Mouse (Mus musculus) heart, embryonic 14.5 days (tissue): ENCODE data around the gene Rapgefl1. TPM values are rescaled to one million over a fixed set of nuclear protein-coding genes. Genes with fewer than 3 reads are reported as not detected.

Source experiments
- ATAC-seq: fragments of 200-750 bp; cut with Nextera tagmentation; 2 replicates; pipeline ENCODE4 v1.8.0; 2017; ENCODE audit warnings: low read depth, moderate TSS enrichment; ENCODE audit not compliant: insufficient number of reproducible peaks, insufficient read depth, low FRiP score
- H3K27ac ChIP-seq, 2 experiments: fragments of 200-500 bp in 1 of 2; fragments of 300-500 bp in 1 of 2; sonication (generic) in 1 of 2; replicated peaks in 1 of 2; 2 replicates each; pipeline ENCODE4 v1.5.1; 2012 to 2014; ENCODE audit warnings: low read depth in 2 of 2, low read length in 2 of 2, control low read depth in 1 of 2, mild to moderate bottlenecking in 1 of 2, mixed read lengths in 1 of 2; ENCODE audit not compliant: control insufficient read depth in 1 of 2, insufficient read depth in 1 of 2
- H3K27me3 ChIP-seq: fragments of 300-500 bp; sonication (generic); 2 replicates; pipeline ENCODE4 v1.6.1; 2014; ENCODE audit warnings: mild to moderate bottlenecking, low read length, control low read depth; ENCODE audit not compliant: control insufficient read depth, insufficient read depth
- H3K36me3 ChIP-seq: fragments of 300-500 bp; sonication (generic); 2 replicates; pipeline ENCODE4 v1.6.1; 2014; ENCODE audit warnings: mild to moderate bottlenecking, control low read depth, low read length, mixed read lengths; ENCODE audit not compliant: control insufficient read depth, insufficient read depth
- H3K4me1 ChIP-seq, 2 experiments: fragments of 200-500 bp in 1 of 2; fragments of 300-500 bp in 1 of 2; sonication (generic) in 1 of 2; 2 replicates each; pipeline ENCODE4 v1.6.1; 2012 to 2014; ENCODE audit warnings: low read length in 2 of 2, control low read depth in 1 of 2, mixed read lengths in 1 of 2; ENCODE audit not compliant: control insufficient read depth in 2 of 2, insufficient read depth in 2 of 2
- H3K4me2 ChIP-seq: fragments of 300-500 bp; sonication (generic); 2 replicates; pipeline ENCODE4 v1.6.1; 2014; ENCODE audit warnings: mild to moderate bottlenecking, low read length
- H3K4me3 ChIP-seq, 2 experiments: fragments of 200-500 bp in 1 of 2; fragments of 300-500 bp in 1 of 2; sonication (generic) in 1 of 2; 2 replicates each; pipeline ENCODE4 v1.5.1; 2012 to 2014; ENCODE audit warnings: low read length in 2 of 2, mild to moderate bottlenecking in 2 of 2, control low read depth in 1 of 2, low read depth in 1 of 2, moderate library complexity in 1 of 2; ENCODE audit not compliant: control insufficient read depth in 1 of 2, insufficient read depth in 1 of 2
- H3K9ac ChIP-seq: fragments of 300-500 bp; sonication (generic); 2 replicates; pipeline ENCODE4 v1.6.1; 2014; ENCODE audit warnings: mild to moderate bottlenecking, low read length
- H3K9me3 ChIP-seq: fragments of 300-500 bp; sonication (generic); 2 replicates; pipeline ENCODE4 v1.6.1; 2016; ENCODE audit warnings: low read length, control low read depth; ENCODE audit not compliant: control insufficient read depth
- WGBS: fragments of 180-500 bp; shearing (Covaris S2); extraction: QIAGEN DNeasy Blood & Tissue Kit; methylation state at CpG from one replicate; pipeline ENCODE4 v1.1.7; 2014; 5-methylcytosine and 5-hydroxymethylcytosine counted together
- polyA plus RNA-seq: library from polyadenylated mRNA; unstranded; fragments of >200 nt; fragmentation: Nextera tagmentation; extraction: Ambion mirVana; gene quantifications from 2 replicates; pipeline ENCODE4 v1.2.1, GENCODE M21; 2014

Gene Rapgefl1
- polyA plus RNA-seq, 1 experiment from 2014 or later: 0.95 TPM

- peak overlapping the region; percentile 84 for H3K4me2 ChIP-seq
- peaks cover 2 to 7% of the 10 kb centered on the region in 2 experiments; a peak in 3 of 4 replicates for H3K4me1 ChIP-seq
- no peaks in the 10 kb centered on the region for H3K27me3 ChIP-seq
- no peaks in the 10 kb centered on the region for H3K9me3 ChIP-seq
- H3K27ac ChIP-seq: peak overlapping the region; percentile 86 to 91
- H3K36me3 ChIP-seq: peaks cover 30% of the 10 kb centered on the region
- WGBS: under 1% methylated on average over 37 of the region's 39 CpGs
- H3K9ac ChIP-seq: peak overlapping the region; percentile 86
- H3K4me3 ChIP-seq: peak overlapping the region; percentile 72 to 94
- ATAC-seq: peak; percentile 58
Observed at GRCm38 (mm10) chr11:98863751-98864429, 27.3 kb downstream of the Rapgefl1 start.

- no peak overlapping the region for H3K9ac ChIP-seq
- no peaks in the 10 kb centered on the region for H3K9me3 ChIP-seq
- H3K4me2 ChIP-seq: no peak overlapping the region
- H3K27me3 ChIP-seq: no peaks in the 10 kb centered on the region
- 83% methylated on average over 12 of the region's 12 CpGs for WGBS
- H3K36me3 ChIP-seq: peaks cover 41% of the 10 kb centered on the region
- H3K4me3 ChIP-seq: no peak overlapping the region
- no peak for ATAC-seq
- no peak overlapping the region for H3K27ac ChIP-seq
- H3K4me1 ChIP-seq: peaks cover 5 to 23% of the 10 kb centered on the region in 2 experiments
Observed at GRCm38 (mm10) chr11:98867293-98867692, 30.7 kb downstream of the Rapgefl1 start.

GRCm38 (mm10) chr11:98869906-98870305 lies 33.3 kb downstream of the Rapgefl1 start:
- H3K27me3 ChIP-seq: no peaks in the 10 kb centered on the region
- H3K4me3 ChIP-seq: no peak overlapping the region
- no peak for ATAC-seq
- H3K36me3 ChIP-seq: peaks cover 46% of the 10 kb centered on the region
- no peak overlapping the region for H3K27ac ChIP-seq
- peaks cover 4 to 25% of the 10 kb centered on the region in 2 experiments; a peak in 3 of 4 replicates for H3K4me1 ChIP-seq
- H3K9me3 ChIP-seq: no peaks in the 10 kb centered on the region
- H3K4me2 ChIP-seq: no peak overlapping the region
- H3K9ac ChIP-seq: no peak overlapping the region
- 92% methylated on average over 8 of the region's 8 CpGs for WGBS

- Histone ChIP-seq H3K9ac (no peak overlapping the region), H3K4me3 (no peak overlapping the region), H3K4me2 (no peak overlapping the region), H3K27ac (no peak overlapping the region), H3K4me1 (peaks cover 4 to 25% of the 10 kb centered on the region in 2 experiments; a peak in 3 of 4 replicates), H3K9me3 (no peaks in the 10 kb centered on the region), H3K36me3 (peaks cover 51% of the 10 kb centered on the region), H3K27me3 (no peaks in the 10 kb centered on the region)
- 74% methylated on average over 5 of the region's 5 CpGs for WGBS
- ATAC-seq: no peak
Observed at GRCm38 (mm10) chr11:98870791-98871190, 34.2 kb downstream of the Rapgefl1 start.

- H3K27me3 ChIP-seq: no peaks in the 10 kb centered on the region
- no peak for ATAC-seq
- no peaks in the 10 kb centered on the region for H3K9me3 ChIP-seq
- H3K4me1 ChIP-seq: peaks cover 4 to 25% of the 10 kb centered on the region in 2 experiments; a peak in 3 of 4 replicates
- no peak overlapping the region for H3K4me3 ChIP-seq
- peak overlapping the region; percentile 62 to 73 for H3K27ac ChIP-seq
- H3K36me3 ChIP-seq: peaks cover 44% of the 10 kb centered on the region
- 52% methylated on average over 4 of the region's 4 CpGs for WGBS
- H3K9ac ChIP-seq: no peak overlapping the region
- H3K4me2 ChIP-seq: peak overlapping the region; percentile 3
Observed at GRCm38 (mm10) chr11:98871416-98871815, 34.8 kb downstream of the Rapgefl1 start.

DNA sequence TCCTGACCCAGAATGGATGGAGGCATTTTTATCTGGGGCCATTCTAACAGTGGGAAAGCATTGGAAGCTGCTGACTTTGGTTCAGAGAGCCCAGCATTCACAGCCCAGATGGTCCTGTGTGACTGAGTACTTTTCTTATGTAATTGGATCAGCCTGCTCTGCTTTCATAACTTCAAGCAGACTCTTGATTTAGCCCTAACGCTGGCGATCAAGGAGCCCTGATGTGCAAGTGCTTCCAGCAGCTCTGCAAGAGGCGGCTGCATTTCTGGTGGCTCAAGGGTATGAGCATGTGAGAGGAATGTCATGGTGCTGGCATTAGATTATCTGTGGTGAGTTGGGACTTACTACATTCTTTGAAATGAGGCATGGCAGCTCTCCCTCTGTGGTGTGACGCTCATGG lies 35.5 kb downstream of the Rapgefl1 start:
- 0 out of 2 replicates have a peak, but pooled peaks have one; percentile 13 for ATAC-seq
- Histone ChIP-seq H3K36me3 (peaks cover 39% of the 10 kb centered on the region), H3K4me1 (peaks cover 4 to 25% of the 10 kb centered on the region in 2 experiments; a peak in 3 of 4 replicates), H3K4me2 (peak overlapping the region; percentile 3), H3K27ac (peak overlapping the region; percentile 62 to 73), H3K27me3 (no peaks in the 10 kb centered on the region), H3K9ac (no peak overlapping the region; the same call in 1 of the 2 replicates), H3K4me3 (no peak overlapping the region), H3K9me3 (no peaks in the 10 kb centered on the region)
- WGBS: 24% methylated on average over 4 of the region's 4 CpGs

GRCm38 (mm10) chr11:98873900-98874299 lies 37.3 kb downstream of the Rapgefl1 start:
- Histone ChIP-seq H3K4me1 (peaks cover 4 to 25% of the 10 kb centered on the region in 2 experiments; a peak in 3 of 4 replicates), H3K27me3 (no peaks in the 10 kb centered on the region), H3K4me3 (no peak overlapping the region), H3K9ac (no peak overlapping the region), H3K4me2 (no peak overlapping the region), H3K27ac (no peak overlapping the region), H3K36me3 (peaks cover 29% of the 10 kb centered on the region), H3K9me3 (no peaks in the 10 kb centered on the region)
- WGBS: 62% methylated on average over 9 of the region's 9 CpGs
- ATAC-seq: no peak
